Mouse (Mus musculus) cerebellum, adult 2 months (tissue): ENCODE measurements around the gene Ubr7.

Experiments used
- CTCF ChIP-seq: fragments of 200-500 bp; IDR thresholded peaks from 2 replicates; pipeline ENCODE4 v1.5.1; 2011; ENCODE audit warnings: low read depth, mild to moderate bottlenecking, control low read depth, low read length, moderate library complexity, borderline replicate concordance; ENCODE audit not compliant: insufficient read depth
- POLR2A ChIP-seq: fragments of 200-500 bp; IDR thresholded peaks from 2 replicates; pipeline ENCODE4 v1.6.1; 2011; ENCODE audit warnings: low read length, control low read depth, borderline replicate concordance; ENCODE audit not compliant: insufficient read depth

- TF ChIP-seq CTCF (no peak), POLR2A (no peak)
Observed at GRCm38 (mm10) chr12:102748256-102748655, 9.5 kb upstream of the Ubr7 start.
